Mouse (Mus musculus) liver, adult 2 months (tissue): Measurements from ENCODE around the gene Fkbpl.
A peak's percentile ranks its signal among the peaks of the same experiment; 100 is the strongest.

ENCODE experiments used
- CTCF ChIP-seq: fragments of 200-500 bp; IDR thresholded peaks from 2 replicates; pipeline ENCODE4 v1.5.1; 2011; ENCODE audit warnings: low read depth, low read length, control low read depth
- POLR2A ChIP-seq: fragments of 200-500 bp; IDR thresholded peaks from 2 replicates; pipeline ENCODE4 v1.6.1; 2011; ENCODE audit warnings: low read length, control low read depth; ENCODE audit not compliant: insufficient read depth; ENCODE audit errors: extremely low read depth

DNA sequence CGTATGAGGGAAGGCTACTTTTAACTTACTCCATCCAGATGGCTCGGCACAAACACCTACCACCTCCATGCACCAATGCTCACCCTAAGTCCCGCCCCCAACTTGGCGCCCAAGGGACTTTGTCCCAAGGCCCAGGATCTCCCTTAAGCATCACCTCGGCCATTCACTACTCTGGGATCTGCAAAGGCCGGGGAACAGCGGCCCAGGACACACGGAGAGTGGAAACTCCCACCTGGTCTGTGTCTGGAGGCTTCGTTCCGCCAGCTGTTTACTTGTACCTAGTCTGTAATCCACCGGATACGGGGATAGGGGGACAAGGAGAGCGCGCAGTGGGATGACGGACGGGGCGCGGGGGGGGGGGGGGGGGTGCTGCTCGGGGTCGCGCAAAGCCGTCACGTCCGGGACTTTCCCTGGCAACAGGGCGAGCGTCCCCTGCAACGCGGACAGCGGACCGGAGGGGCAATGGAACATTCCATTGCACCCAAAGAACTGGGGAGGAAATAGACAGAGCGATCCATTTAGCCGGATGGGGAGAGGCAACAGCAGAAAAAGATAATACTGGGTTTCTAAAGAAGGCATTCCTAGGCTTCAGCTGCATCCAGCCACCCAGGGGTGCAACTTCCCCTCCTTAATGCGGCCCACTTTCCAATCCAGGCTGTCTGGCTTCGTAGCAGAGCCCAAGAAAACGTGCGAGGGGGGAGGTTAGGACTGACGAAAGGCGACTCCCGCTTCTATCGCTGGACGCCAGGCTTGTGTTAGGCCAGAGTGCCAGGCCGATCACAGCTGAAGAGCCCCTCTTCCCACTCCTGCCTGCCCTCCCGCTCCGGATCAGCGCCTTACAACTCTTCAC lies 17.2 kb upstream of the Fkbpl start:
- TF ChIP-seq POLR2A: peak; percentile 40; the same call in 1 of the 2 replicates
- TF ChIP-seq CTCF: no peak
